Mouse (Mus musculus) layer of hippocampus, postnatal 14 days (tissue): ENCODE data around the gene Wfikkn2. TPM values are rescaled to one million over a fixed set of nuclear protein-coding genes. Genes with fewer than 3 reads are reported as not detected.

Source experiments
- DNase-seq, 2 experiments: peaks; one replicate each; pipeline ENCODE4 v3.0.0; 2021 to 2022; ENCODE audit warnings: low spot score in 2 of 2, mixed read lengths in 1 of 2
- total RNA-seq, 2 experiments: library from RNA; stranded (reverse); gene quantifications; 2 replicates each; pipeline ENCODE4 v1.2.3; 2021

The Wfikkn2 gene
- total RNA-seq, 2 experiments from 2014 or later, result 1.4 to 5.1 TPM

DNA sequence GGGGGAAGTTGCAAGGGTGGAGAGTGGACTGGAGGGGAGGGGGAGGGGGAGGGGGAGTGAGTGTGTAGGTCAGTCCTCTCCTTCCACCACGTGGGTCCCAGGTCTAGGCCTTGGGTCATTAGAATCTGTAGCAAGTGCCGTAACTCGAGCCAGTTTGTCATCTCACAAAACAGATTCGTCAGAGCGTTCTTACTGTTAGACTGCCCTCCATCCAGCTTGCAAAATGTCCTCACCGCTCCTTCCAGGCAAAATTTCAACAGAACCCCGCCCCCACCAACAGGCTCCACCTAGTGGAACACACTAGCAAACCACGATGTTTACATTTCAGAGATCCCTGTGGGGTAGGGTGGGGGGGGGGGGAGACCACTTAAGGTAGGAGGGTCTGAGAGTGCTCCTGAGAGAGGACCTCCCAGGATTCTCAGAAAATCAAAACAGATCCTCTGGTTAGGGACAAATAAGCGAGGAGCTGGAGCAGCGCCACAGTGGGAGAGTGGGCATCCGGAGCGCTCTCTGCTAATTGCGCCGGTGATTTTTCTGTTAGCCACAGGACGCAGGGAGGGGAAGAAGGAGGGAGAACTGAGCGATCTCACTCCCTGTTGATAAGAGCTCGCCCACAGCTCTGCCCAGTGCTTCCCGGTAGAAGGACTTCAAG, 19.5 kb upstream of the Wfikkn2 start:
- DNase-seq, result peak; percentile 45 to 49

DNA sequence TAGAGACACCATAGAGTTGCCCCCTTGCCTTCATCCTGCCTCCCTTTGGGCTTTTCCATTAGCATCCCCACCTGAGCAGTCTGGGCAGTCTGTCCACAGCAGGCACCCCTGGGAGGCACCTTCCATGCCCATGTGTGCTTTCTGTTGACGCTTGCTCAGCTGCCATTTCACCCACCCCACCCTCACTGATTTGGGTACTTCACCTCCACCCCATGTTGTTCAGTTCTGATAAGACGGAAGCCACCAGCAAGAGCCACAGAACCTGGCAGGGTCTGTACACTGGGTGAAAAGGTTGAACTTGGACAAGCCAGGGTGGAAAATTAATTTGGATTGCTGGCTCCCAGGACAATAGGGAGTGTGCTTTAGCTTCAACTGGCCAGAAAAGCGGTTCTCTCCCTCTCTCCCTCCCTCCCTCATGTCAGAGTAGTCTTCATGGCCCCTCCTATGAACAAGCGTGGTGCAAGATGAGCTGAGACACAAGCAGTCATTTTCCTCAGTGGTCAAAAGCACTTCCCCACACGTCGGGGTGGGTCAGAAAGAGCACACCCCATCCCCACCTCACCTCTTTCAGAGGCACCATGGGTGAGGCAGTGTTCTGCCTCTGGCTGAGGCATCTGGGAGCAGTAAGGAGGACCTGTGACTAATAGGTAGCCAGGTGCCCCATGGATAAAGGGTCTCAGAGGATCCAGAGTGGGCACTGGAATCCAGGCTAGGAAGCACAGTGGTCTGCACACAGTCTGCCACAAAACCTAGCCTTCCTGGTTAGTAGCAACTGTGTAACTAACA, 16.0 kb upstream of the Wfikkn2 start:
- DNase-seq, result no peak

DNA sequence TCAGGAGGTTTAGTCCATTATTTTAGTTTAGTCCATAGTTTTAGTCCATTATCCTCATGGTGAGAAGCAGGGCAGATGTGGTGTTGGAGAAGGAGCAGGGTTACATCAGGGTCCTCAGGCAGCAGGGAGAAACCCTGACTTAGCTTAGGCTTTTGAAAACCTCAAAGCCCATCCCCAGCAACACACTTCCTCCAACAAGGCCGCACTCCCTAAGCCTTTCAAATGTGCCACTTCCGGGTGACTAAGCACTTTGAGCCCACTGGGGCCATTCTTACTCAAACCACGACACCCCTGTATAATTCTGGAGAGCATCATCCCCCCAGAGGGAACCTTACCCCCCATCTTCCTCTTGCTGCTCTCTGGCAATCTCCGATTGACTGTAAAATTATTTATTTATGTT, 14.0 kb upstream of the Wfikkn2 start:
- DNase-seq, result no peak

DNA sequence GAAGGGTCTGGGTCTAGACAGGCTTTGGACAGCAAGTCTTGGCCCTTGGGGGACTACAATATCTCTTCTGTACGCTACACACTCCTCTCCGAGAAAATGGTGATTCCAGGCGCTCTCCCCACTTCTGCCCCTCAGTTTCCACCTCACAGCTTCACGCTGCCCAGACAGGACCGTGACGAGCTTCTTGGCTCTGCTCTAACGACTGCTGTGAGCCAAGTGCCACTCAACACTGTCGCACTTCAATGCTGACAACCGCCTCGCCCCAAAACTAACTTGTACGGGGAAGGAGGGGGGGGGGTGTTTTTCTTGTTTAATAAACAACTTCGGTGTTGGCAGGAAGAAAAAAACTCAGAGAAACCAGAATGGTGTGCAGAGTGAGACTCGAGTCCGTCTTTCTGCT, 12.2 kb upstream of the Wfikkn2 start:
- no peak for DNase-seq

DNA sequence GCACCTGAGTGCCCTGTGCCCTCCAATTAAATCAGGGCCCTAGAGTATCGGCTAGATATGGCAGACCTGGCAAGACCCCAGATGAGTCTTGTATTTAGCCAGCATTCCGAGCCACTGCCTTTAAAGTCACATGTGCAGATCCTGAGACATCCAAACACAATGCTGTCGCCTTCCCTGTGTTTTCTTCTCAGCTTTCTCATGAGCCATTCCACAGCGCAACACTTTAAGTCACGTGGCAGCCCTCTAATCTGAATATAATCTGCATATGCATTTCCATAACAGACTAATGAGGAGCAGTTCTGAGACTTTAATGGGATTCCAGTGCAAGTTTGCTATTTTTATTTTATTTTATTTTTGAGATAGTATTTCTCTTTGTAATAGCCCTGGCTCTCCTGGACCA, 9.9 kb upstream of the Wfikkn2 start:
- DNase-seq, result no peak

DNA sequence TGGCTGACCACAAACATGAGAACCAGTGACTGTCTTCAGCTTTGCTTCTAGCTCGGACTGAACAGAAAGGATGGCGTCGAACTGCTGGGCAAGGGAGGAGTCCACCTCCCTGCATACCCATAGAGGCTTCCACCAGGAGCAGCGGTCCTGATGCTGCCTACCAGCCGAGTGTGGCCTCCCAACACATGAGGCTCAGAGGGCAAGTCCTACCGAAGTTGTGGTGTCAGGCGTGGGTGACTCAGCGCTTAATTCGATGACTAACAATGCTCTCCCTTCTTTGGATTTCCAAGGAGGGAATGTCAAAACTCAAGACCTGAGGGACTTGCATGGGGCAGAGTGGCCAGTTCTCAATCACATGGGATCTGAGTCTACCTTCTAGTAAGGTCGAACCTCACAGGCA, 7.9 kb upstream of the Wfikkn2 start:
- no peak for DNase-seq

DNA sequence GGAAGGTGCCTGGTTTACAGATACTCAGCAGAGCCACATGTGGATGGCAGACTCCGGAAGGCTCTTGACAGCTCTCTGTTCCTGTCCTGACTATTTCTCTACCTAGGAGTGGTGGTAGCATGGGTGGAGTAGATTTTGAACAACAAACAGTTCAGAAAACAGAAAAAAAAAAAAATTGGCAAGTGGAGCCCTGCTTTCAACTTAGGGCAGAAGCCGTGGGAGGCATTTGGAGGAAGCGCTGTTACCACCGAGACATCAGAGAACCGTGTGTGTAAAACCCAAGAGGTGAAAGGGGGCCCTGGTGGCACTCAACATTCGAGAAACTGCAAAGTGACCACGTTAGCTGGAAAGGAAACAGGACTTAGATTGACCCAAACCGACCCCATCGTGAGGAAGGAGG, 7.4 kb upstream of the Wfikkn2 start:
- no peak for DNase-seq

DNA sequence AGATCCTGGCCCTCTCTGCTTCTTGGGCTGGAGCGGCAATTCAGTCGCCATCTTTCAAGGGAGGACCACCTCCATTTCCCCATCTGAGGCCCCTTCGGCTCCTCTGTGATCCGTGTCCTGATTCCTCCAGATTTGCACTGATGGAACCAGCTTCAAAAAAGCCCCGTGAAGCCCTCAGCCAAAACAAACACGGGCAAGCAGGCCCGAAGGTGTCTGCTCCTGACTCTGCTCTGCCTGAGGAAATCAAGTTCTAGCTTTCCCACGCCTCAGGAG, 920 bp upstream of the Wfikkn2 start:
- no peak for DNase-seq

DNA sequence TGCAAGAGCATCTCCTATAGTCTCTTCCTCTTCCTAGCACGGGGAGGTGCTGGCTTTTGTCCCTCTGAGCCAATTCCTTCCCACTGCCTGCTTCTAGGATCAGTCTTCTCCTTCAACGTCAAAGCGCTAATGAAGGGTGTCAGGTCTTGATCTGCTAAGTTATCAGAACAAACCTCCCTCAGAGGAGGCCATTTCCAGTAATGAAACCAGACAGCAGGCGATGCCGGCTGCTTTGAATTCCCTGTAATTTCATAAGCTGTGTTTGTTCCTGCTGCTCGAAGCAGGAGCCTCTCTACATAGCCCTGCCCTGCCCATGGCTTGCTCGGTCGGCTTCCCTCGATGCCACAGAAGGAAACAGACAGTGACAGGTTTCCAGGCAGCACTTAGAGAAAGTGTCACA, 1.4 kb downstream of the Wfikkn2 start:
- no peak for DNase-seq

DNA sequence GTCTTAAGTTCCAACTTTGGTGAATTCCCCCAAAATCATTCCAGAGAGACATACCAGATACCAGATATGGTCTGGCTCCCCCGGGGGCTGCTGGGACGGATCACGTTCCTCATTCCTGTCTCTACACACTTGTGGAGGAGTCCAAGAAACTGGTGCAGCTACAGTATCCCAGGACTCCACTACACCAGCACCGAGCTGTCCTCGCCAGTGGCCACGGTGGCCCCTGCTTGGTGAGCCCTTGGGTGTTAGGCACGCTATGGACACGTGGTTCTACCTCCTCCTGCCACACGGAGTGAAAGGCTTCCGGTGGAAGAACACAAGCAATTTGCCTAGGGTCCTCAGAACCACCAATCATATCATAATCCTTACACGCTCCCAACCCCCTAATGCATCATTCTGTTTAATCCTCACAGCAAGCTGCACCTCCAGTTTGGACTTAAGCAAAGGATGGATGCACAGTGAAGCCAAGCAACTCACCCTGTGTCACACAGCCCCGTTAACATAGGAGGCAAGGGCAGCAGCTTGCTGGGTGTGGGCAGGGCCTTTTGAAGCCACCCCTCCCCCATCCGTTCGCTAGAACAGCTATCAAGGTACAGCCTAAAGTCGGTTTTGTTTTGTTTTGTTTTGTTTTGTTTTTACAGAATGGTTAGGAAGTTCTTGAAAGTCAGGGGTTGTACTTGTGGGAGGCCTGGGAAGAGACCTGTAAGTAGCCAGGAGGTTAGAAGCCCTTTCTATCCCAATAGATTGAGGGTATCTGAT, 2.2 kb downstream of the Wfikkn2 start:
- DNase-seq, result no peak

DNA sequence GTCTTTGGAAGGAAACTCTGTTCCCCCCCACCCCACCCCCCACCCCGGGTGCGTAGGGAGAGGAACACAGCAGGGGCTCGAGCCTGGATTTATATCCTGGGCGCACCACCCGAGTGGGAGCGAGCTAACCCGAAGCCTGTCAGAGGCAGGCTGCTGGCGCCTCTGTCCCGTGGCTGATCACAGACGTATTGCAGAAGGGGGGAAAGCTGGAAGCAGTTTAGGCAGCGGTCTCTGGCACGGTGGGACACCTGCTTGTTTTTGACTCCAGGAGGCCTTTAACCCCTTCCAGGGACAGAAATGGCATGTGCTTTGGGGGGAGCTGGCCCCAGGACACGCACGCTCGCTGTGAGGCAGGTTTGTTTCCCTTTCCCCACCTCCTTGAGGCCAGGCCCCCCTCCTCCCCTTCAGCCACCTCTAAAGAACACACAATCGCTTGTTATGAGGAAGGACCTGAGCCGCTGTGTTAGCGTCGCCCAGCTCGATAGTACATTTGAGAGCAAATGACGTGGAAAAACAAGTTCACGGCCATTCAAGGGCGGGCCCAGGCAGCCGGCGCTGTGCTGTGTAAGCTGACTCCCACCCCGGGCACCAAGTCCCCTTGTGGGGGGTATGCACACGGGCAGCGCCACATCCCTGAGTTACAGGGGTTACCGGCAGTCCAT, 2.9 kb downstream of the Wfikkn2 start:
- no peak for DNase-seq

DNA sequence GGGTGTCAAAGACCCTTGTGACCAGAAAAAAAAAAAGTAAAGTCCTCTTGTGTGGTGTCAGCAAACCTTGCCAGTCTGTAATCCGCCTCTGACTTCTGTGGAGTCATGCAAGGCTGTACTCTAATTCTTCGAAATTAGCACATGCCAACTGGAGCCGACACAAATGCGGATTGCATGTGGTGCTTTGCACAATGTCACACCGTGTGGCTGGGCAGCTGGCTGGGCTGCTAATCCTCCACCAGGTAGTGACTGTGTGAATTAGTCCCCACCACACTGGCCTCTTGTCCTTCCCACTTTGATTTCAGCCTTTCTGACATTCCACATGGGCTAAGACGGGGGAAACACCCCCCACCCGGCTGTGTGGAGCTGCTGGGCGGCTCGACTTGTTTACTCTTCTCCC, 6.1 kb downstream of the Wfikkn2 start:
- DNase-seq, result no peak

DNA sequence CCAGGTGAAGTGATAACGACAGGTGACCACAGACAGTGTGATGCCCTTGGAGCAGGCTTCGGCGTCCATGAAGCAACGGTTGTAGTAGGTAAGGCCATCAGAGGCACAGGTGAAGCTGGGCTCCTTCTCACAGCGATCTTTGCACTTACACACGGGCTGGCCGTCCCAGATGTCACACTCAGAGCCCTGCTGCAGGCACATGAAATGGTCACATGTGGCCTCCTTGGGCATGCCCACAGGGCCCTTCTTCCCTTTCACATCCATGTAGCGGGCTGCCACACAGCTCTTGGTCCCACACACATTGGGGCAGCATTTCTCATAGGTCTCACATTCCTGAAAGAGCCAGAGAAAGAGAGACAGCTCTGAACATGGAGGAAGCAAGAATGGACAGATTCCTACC, 7.0 kb downstream of the Wfikkn2 start:
- no peak for DNase-seq

DNA sequence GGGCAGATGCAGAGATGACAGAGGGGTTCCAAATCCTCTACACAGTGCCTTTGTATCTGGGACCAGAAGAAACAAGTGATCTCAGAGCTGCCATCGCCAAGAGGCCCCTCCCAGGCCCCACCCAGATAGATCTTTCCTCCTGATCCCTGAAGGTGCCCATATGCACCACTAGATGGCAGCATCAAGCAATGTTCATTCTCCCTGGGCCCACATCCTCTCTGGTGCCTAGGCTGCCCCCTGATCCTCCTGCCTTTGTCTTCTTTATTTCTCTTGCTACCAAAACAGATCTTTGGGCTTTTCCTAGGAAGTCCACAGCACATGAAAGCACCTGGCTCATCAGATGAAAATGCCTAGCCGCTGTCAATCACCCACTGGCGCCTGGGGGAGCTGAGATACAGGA, 9.7 kb downstream of the Wfikkn2 start:
- peak; percentile 77 to 86 for DNase-seq

DNA sequence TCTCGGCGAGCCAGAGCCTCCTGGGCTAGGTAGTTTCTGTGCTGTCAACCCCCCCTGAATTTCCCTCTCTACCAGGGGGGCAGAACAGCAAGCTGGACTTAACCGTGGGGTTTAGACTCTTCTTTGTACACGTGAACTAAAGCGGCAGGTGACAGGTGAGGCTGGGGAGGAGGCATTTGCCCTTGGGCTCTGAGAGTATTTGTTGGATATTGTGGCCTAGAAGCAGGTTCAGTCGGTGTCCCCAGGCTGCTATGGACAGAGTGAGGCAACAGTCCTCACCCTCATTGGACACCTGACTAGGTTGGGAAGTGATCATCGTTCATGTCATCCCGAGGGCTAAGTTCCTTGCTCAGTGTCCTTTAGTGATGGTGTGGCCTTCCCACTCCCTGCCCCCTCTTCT, 10.9 kb downstream of the Wfikkn2 start:
- no peak for DNase-seq

DNA sequence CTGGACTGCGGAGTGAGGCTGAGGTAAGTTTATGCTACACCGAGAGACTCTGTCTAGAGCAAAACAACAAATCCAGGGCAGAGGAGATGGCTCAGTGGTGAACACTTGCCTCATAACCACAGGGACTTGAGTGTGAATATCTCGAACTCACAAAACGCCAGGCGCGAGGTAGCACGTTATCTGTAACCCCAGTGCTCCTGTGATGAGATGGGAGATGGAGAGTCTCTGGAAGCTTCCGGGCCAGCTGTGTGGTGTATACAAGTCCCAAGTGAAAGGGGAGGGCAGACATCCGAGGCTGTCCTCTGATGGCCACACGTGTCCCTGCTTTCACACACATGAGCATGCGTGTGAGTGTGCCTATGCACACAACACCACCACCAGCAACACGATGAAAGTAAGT, 11.4 kb downstream of the Wfikkn2 start:
- no peak for DNase-seq

DNA sequence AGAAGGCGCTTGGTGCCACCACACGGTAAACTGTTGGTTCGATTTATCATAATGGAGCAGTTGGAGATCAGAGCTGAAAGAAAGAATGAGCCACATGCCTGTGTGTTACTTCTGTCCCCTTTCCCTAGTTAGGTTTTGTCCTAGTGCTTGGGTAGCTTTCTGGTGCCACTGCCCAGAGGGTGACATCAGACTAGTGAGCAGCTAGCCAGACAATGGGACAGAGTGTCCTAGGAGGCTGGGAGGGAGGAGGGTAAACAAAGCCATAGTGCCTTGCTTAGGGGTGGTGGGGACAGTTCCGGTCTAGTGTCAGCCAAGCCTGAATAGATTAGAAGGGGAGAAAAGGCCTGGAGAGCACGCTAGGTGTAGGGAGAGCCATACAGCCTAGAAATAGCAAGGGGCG, 12.4 kb downstream of the Wfikkn2 start:
- no peak for DNase-seq

DNA sequence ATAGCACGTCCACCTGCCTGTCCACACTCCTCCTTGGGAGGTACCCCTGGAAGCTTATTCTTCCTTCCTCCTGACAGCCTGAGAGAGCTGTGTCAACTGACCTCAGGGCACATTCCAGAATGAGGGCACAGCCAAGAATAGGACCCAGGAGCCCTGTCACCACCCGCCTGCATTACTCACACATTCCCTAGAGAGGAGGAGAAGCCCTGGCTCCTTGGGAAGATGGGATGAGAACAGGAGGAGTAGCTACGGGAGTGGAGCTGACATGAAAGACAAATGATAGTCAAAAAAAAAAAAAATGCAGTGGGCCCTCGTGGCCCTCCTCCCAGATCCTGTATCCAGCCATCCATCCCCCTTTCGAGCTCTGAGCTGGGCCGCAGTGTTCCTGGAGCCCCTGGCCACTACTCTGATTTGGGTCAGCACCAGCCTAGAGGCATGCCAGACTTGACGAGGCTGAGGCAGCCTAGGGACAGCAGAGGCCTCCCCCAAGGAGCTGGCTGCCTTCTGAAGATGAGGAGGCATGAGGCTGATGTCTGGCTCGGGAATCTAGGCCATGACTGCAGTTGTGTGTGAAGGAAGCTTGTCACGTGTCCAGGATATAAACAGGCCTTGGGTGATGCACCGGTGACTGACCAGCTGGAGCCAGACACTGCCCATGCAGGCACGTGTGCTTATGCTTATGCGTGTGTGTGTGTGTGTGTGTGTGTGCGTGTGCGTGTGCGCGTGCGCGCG, 13.8 kb downstream of the Wfikkn2 start:
- no peak for DNase-seq

DNA sequence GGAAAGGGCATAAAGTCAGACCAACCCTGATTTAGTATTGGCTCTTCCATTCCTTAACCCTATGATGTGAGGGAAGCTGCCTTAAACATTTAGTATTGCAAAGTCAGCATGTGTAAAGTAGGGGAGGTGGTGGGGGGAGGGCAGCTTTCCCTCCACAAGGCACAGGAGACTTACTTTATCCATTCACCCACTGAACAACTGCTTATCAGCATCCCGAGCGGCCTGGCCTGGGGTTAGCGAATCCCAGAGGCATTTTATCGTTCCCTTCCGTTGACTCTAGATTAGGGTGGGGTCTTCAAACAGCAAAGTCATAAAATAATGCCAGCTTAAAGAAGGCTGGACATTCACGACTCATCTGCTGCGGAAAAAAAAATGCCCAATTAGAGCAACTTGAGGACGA, 15.6 kb downstream of the Wfikkn2 start:
- DNase-seq, result no peak

DNA sequence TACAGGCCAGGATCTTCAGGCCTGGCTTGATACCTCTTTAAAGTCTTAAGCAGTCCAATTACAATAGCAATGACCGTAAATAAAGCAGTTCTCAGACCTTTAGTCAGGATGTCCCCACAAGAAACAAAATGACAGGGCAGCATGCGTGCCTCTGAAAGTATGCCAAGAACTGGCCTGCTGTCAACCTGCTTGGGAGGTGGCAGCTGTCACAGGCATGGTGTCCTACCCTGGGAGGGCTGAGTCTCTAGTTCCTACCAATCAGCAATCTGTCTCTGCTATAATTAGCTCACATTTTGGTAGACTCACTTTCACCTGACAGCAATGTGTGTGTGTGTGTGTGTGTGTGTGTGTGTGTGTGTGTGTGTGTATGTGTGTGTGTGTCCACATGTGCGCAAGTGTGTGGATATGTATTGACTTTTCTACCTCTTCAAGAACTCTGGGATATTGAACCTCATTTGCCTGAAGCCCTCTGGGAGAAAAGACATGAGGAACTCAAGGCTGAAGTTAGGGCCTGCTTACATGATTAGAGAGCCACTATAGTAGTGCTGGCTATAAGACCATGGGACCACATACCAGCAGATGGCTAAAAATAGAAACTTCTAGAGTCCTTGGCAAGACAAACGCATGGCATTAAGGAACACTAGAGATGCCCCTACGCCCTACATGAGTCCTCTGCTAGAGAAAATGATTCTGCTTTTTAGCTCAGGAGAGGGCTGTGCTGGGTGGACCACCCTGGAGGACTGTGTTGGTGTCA, 16.4 kb downstream of the Wfikkn2 start:
- no peak for DNase-seq

DNA sequence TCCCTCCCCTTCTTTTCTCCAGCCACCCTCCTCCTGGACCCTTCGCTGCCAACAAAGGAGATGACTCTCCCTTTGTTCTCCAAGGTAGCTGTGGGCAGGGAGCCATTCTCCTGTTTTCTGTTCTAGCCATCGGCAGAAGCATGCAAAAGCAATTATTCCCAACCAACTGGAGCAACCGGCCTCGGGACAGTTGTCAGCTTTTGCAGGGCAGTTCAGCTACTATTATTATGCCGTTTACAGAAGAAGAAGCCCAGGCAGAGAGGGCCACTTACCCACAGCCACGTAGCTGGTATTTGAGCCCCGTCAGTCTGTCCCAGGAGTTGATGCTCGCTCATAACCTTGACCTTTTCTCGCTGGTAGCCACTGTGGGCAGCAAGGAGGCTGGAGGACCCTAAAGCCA, 17.4 kb downstream of the Wfikkn2 start:
- no peak for DNase-seq
